Mouse (Mus musculus) left cerebral cortex, postnatal 36 days (tissue): ENCODE data around the gene Naa40. TPM values are rescaled to one million over a fixed set of nuclear protein-coding genes. Genes with fewer than 3 reads are reported as not detected.

ENCODE experiments used
- DNase-seq, 2 experiments: peaks; one replicate each; pipeline ENCODE4 v3.0.0; 2021 to 2022; ENCODE audit warnings: low spot score in 2 of 2, mixed read lengths in 1 of 2
- intact Hi-C: fragments of 180-260 bp; cut with DNase I; formaldehyde crosslinking; loops from one replicate; pipeline ENCODE4 v1.15.1; 2025
- total RNA-seq, 2 experiments: library from RNA; stranded (reverse); gene quantifications; 2 replicates each; pipeline ENCODE4 v1.2.3; 2021

Gene Naa40
- 10 to 100 TPM; 26.5 to 42.4 TPM for total RNA-seq

DNA sequence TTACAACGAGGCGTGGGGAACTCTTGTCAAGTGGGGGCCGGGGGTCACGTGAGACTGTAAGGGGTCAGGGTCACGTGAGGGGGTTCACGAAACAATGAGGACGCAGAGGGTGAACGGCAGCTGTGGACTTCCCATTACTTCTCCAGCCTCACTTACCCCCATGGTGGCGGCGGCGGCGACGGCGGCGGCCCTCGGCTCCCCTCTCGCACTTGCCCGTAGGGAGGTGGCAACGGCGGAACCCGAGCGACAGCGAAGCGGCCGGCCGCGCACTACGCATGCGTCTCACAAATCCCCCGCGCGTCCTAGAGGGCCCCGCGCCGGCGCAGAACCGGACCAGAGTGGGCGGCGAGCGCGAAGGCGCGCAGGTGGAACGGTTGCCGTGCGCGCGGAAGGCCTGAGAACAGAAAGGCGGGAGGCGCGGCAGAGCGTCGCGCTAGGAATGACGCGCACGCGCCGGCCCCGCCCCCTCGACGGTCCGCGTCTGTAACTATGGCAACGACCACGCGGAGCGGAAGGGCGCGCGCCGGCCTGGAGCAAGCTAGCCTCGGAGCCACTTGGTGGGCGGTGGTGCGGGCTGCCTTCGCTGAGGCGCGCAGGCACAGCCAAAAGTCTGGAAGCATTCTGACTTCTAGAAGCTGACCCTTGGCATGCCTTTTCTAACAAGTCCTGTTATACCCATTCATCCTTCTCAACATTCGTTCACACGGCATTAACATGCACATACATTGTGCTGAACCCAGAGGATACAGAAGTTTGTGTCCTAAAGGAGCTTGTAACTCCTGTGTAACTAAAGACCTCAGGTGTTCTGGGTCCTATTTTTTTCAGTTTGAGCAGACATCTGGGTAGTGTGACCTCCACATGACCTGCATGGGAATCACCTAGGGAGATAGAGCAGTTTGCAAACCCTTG is at the start of gene Naa40:
Gene Naa40 (minus strand): TSS at position 402 of the 909 bp plus-strand sequence.
- peak; percentile 91 to 94 for DNase-seq
- intact Hi-C loops: loop anchor here (2.0 kb wide), 2 partner anchors 26 to 100 kb away; partner anchors contain the start of genes Mark2 and Rcor2

DNA sequence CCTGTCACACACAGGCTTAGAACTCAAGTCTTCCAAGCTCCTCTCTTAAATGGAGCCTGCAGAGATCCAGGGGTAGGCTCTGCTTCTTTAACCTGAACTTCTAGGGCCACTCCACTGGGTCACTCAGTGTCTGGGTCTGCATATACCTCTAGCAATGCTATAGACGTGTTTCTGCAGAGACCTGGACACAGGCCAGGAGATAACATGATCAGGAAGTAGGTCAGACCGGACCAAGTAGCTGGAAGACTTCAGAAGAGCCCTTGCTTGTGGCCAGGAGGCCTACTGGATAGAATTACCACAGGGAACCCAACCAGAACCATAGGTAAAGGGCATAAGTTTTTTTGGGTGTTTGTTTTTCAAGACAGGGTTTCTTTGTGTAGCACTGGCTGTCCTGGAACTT is 48.8 kb upstream of the Naa40 start:
- intact Hi-C loops: no loop called here

DNA sequence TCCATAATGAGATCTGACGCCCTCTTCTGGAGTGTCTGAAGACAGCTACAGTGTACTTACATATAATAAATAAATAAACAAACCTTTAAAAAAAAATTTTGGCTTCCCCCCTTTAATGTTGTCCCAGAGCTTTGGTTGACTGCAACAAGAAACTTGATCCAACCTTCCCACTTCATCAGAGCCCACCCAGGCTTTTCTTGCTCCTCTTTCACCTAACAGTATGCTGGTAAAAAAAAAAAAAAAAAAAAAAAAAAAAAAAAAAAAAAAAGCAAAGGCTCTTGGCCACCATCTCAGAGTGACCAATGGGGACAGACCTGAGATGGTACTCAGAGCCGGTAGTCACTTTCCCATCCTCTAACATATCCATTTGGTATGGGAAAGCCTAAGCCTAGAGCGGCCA is 47.3 kb upstream of the Naa40 start:
- intact Hi-C loops: no loop called here
- no peak for DNase-seq

More for the DNA sequence above, 48.8 kb upstream of the Naa40 start:
- DNase-seq: no peak

DNA sequence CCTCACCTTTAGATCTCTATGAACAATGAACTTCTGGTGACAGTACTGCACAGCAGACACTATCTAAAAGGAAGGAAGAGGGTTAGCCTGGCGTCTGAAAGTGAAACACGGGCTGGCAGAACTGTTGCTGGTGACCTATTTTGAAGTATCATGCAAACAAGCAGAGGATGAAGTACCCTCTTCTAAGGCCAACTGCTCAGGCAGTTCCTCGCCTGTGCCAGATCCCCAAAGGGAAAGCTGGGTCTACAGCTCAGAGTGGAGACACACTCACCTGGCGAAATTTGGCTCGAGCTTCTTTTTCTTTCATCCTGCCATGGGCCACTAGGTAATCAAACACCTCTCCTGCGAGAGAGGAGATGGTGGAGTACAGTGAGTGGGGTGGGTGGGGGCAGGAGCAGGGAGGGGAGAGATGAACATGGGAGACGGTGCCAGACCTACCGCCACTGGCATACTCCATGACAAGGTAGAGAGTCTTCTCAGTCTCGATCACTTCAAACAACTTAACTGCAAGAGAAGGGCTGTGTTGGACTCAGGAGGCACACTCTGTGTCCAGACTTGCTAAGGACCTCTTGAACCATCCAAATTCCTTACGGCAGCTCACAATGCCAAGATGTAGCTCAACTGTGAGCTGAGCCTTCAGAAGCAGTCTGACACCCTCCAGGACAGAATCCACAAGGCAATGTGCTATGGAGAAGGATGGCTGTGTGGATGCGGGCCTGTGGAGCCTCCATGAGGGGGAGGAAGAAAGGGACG is 45.8 kb upstream of the Naa40 start:
- no peak for DNase-seq
- intact Hi-C loops: no loop called here

DNA sequence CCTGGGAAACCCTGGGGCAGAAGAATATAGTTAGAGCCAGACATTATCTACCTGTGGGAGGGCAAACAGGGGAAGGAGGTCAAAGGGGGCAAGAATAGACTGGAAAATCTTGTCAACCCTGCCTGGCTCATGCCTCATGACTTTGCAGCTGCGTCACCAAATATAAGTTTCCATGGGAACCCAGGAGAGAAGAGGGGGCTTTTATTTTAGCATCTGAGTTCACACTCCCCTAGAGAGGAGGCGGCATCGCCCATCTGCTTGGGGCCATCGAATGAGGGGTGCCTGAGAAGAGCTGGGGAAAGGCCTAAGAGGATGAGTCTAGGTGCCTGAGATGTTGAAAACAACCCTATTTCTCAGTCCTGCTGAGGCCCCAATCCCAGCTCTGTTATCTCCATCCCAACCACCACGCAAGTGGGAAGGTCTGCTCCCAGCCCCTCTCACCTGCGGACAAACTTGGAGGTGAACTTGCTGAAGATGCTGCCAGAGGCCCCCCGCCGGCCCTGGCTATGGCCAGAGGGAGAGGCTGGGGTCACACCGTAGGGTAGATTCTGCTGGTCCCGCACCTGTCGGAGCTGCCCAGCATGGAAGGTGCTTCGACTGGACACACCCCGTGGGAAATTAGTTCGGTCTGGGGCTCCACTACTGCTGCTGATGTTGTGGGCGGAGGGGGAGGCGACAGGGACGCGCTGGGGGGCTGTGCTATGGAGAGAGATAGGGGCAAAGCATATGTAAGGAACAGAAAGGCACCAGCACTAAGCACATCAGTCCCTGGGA is 39.8 kb upstream of the Naa40 start:
- intact Hi-C loops: loop anchor here (2.0 kb wide), 1 partner anchor 60 kb away; the partner anchor contains the start of gene Mark2
- DNase-seq: peak; percentile 78 to 84

DNA sequence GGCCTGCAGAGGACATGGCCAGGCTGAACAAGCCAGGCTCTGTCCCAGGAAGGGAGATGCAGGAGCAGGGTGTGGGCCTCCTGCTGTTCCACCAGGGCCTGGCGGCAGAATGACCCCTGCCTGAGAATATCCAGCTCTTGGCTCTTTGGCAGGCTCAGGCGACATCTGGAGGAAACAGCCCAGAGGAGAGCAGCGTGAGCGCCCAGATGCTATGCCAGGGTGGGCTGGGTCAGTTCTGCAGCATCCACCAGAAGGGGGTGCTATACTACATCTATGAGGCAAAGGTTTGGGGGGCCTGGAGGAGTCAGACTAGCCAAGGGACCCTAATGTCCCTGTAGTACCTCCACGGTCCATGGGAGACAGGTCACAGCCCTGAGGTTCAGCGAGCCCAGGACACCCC is 38.1 kb upstream of the Naa40 start:
- DNase-seq: peak in 1 of 2 experiments; percentile 47

DNA sequence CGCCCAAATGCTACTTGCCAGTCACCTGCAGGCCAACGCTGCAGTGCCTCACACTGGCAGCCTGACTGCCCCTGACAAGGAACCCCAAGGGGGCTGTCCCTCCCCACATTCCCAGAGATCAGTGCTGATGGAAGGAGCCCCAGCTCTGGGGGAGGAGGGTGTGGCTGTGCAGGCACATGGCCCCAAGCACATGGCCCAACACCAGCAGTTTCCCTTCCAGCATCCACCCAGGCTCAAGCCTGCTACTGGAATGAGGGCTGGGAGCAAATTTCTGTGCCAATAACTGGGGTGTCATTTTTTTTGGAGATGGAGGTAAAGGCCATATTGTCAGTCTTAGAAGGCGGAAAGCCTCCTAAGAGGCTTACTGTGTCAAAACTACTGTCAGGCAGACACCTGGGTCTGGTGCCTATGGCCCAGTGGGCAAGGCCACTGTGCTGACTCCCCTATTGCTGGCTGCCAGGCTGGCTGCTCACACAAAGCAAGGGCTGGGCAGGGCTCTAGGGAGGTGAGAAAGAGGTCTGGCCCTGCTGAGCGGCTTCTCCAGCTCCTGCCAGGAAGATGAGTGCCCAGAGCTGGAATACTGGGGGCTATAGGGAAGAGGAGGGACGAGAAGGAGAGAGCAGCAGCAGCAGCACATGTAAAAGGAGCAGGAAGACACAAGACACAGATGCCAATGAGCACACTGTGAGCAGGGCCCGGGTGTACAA is 37.4 kb upstream of the Naa40 start:
- peak in 1 of 2 experiments; percentile 22 for DNase-seq
- intact Hi-C loops: no loop called here

More for the DNA sequence above, 38.1 kb upstream of the Naa40 start:
- intact Hi-C loops: no loop called here

DNA sequence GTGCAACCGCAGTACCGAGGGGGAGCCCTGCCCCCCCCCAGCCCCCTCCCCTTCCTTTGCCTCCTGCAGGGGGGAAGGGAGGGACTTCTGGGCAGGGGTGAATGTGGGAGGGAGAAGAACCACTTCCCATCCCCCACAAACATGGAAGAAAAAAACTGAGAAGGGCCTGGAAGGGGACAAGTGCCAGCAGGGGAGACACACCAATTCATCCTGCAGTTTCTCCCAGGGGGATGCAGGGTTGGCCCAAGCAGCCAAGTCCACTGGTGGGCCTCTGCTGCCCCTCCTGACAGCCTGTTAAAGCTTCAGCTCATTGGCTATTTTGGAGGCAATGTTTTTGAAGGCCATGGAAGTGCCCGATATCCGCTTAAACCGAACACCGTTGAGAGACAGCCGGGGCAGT is 35.8 kb upstream of the Naa40 start:
- no peak for DNase-seq
- intact Hi-C loops: no loop called here

DNA sequence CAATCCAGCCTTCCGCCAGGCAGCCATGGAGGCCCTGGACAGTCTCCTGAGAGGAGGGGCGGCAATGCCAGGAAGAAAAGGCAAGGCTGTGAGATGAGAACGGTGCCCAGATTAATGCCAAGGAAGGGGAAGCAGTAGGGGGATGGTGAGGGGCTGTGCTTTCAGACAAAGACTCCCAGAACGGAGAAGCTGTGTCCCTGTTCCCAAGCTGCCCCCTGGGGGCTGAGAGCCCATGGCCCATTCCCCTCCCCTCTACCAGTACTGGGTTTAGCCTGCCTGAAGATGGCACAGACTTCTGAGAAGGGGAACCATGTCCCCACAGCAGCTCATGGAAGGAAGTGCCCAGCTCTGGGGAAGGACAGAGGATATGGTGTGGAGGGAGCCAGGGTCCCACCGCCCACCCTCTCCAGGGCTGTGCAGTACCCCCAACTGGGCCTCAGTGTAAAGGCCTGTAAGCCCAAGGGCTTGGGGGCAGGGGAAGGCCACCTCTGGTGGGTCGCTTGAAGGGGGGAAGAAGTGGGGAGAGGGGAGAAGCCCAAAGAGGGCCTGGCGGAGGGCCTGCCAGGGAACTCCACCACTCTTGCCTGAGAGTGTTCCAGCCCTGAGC is 35.2 kb upstream of the Naa40 start:
- intact Hi-C loops: no loop called here
- no peak for DNase-seq

DNA sequence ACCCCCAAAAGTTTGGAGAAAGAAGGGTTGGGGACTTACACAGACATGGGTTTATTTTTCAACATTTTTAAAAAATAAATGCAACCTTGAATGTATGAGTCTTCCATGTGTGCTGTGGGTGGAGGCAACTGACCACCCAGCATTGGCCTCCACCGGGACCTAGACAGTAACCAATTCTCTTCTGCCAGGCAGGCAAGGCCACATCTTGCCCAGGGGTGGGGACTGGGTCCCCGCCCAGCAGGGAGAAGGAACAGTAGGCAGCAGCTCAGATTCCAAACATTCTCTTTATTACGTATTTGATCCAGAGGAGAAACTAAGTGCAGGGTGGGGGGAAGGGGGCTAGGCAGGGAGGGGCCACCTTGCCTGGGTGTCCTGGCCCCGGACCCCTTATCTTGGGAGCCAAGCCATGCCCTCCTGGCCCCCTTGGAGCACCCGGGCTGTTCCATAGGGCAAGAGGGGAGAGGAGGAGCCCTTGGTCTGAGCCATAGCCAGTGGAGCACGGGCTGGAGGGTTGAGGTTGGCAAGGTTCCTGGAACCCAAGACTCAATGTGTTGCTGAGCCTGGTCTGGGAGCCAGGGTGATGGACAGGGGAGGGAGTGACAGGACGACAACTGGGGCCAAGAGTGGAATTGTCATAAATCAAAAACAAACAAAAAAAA is 34.3 kb upstream of the Naa40 start:
- intact Hi-C loops: no loop called here
- DNase-seq: no peak

DNA sequence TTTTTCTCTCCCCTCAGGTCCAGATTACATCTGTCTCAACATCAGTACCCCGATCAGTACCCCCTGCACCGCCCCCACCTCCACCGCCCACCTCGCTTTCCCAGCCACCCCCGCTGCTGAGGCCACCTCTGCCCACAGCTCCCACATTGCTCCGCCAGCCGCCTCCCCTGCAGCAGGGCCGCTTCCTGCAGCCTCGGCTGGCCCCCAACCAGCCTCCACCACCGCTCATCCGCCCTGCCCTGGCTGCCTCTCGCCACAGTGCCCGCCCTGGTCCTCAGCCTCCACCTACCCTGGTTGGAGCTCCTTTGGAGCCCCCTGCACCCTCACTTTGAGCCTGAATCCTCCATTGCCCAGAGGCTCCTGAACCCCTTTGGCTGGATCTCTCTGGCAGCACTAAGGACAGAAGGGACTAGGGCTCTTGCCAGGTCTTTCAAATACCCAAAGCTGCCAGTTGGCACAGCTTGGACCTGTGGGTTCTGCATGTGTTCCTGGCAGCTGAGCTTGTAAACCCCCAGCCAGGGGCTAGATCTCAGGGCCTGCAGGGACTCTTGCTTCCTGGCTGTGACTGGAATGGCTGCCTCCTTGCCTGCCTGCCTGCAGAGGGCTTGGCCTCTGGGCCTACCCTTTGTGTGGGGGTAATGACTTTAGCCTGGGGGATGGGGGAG is 33.5 kb upstream of the Naa40 start:
- intact Hi-C loops: no loop called here
- peak in 1 of 2 experiments; percentile 35 for DNase-seq

DNA sequence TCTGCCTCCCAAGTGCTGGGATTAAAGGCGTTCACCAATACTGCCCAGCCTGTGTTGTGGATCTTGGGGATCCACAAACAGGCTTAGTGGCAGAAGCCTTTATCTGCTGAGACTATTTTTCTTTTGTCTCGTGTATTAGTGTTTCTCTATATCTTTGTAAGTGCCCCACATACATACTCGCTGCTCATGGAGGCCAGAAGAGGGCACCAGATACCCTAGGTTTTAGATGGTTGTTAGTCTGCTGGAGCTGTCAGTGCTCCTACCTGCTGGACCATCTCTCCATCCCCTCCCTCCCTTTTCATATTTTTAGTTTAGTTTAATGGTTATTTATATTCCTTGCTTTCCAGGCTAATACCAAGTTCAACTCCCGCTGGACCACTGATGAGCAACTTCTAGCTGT is 32.5 kb upstream of the Naa40 start:
- intact Hi-C loops: no loop called here
- no peak for DNase-seq

DNA sequence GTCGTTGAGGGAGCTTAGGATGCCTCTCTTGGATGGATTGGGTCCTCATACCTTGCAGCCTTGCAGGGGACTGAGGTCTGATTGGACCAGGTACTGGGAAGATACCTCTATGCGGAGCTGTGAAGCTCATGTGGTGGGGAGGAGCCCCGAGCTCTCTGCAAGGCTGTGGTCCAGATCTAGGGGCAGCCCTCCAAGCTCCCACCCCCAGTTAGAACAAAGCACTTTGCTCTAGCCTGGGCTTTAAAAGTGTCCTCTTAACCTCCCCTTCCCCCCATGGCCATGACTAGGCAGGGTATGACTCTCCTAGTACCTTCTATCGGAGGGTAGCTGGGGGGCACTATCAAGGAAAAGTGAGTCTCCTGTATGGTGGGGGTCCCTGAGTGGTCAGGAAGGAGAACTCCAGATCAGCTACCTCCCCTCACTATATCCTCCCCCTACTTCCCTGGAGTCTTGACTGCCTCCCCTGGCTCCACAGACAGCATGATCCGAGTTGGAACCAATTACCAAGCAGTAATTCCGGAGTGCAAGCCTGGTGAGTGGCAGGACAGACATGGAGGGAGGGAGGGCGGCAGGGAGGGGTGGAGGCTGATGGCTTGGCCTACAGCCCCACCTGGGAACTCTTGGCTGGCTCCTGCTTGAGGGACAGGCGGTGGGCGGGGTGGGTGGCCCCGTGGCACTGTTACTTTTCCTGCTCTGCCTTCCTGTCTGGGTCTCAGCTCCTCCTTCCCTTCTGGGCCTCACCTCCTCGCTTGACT is 28.5 kb upstream of the Naa40 start:
- DNase-seq: peak in 1 of 2 experiments; percentile 26
- intact Hi-C loops: loop anchor here (5.0 kb wide), 1 partner anchor 148 kb away; the partner anchor contains the start of gene 2700081O15Rik

DNA sequence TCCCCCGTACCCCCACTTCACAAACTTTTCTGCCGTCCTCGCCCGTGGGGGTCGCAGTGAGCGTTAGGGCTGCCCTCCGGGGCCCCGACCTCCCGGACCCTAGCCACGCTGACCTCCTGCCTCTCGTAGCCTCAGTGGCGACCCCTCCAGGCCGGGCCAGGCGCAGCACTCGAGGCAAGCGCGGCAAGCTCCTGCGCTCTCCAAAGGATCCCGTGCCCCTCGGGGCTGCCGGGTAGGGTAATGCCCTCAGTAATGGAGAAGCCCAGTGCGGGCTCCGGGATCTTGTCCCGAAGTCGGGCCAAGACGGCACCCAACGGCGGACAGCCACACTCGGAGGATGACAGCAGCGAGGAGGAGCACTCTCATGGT is 27.7 kb upstream of the Naa40 start:
- intact Hi-C loops: loop anchor here (5.0 kb wide), 1 partner anchor 149 kb away; the partner anchor contains the start of gene 2700081O15Rik
- DNase-seq: peak in 1 of 2 experiments; percentile 65

DNA sequence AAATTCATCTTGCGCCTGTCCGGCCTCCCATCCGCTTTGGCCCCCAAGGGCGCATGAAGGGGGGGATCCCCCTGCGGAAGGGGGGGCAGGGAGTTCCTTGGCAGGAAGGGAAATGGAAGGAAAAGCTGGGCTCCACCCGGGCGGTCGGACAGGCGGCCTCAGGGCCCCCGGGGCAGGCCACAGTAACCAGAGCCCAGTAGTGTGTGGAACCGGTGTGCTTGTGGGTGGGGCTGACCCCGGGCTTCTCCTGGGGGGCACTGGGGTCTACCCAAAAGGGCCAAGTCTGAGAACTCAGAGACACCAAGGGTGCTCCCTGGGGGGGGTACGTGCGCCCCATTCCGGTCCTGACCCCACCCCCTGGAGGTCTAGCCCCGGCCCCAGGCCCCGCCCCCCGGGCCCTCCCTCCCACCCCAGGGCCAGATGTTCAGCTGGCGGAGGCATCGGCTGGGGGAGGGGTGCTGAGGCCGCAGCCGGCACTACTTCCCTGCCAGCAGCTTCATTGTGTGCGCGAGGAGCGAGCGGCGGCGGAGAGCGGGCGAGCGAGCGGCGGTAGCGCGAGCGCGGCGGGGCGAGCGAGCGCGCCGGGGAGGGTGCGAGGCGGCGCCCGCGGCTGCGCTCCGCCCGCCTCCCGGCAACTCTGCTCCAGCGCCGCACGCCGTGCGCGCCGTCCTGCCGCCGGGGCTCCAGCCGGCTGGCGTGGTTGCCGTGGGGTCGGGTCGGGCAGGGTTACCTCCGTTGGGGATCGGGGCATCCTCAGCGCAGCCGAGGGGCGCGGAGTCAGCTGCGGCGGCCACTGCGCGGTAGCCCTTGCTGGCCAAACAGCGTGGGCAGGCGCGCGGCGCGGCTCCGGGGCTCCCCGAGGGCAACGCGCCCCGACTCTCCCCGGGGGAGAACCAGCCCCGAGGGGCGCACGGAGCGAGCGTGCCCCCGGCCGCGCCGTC is 27.1 kb upstream of the Naa40 start:
- peak; percentile 61 to 75 for DNase-seq
- intact Hi-C loops: loop anchor here (2.0 to 5.0 kb wide), 2 partner anchors 27 to 149 kb away; partner anchors contain the start of genes 2700081O15Rik and Naa40
